Mouse (Mus musculus): ENCODE results near the gene Clec18a.

DNA sequence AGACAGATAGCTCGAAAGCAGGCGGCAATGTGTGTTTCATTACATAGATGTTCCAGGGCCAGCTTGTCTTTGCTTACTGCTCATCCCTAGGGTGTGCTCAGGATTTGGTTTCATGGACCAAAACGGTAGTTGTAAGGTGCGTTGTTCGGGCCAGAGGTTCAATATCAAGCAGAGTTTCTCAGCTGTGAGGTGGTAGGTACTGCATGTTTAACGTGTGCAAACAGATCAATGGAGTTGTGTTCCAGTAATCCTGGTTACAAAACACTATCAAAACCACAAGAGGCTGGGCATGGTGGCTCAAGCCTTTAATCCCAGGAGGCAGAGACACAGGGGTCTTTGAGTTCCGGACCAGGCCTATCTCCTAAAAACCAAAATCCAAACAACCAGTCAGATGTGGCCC, 43.1 kb downstream of the Clec18a start:
- TF ChIP-seq USF1 (IDR thresholded peaks at IDR 0.05; ENCODE audit: low read depth, low read length) (no peak), POLR2A (IDR thresholded peaks at IDR 0.05; ENCODE audit: control insufficient read depth in 1 of 2, insufficient read depth in 1 of 2, low read depth in 1 of 2, low read length in 2 of 2, poor library complexity in 1 of 2) (no peak; a peak in 1 of 4 replicates), GATA1 (IDR thresholded peaks at IDR 0.05; ENCODE audit: low read depth, low read length) (no peak), MAX (IDR thresholded peaks at IDR 0.05; ENCODE audit: low read length) (no peak), EP300 (IDR thresholded peaks at IDR 0.05; ENCODE audit: low read depth in 1 of 2, low read length in 2 of 2) (no peak), TAL1 (IDR thresholded peaks at IDR 0.05; ENCODE audit: low read length) (no peak), CTCF (IDR thresholded peaks at IDR 0.05 in 2 of 3, conservative IDR thresholded peaks at IDR 0.05 in 1 of 3; ENCODE audit: control insufficient read depth in 1 of 3, insufficient read depth in 1 of 3, low read depth in 2 of 3, low read length in 3 of 3, poor library complexity in 1 of 3, severe bottlenecking in 1 of 3) (no peak), ZC3H11A (IDR thresholded peaks at IDR 0.05; ENCODE audit: low read depth, low read length) (no peak), USF2 (IDR thresholded peaks at IDR 0.05; ENCODE audit: borderline replicate concordance in 1 of 2, insufficient read depth in 1 of 2, low read depth in 1 of 2, low read length in 2 of 2) (no peak), RCOR1 (IDR thresholded peaks at IDR 0.05; ENCODE audit: low read depth, low read length) (no peak), TBP (IDR thresholded peaks at IDR 0.05; ENCODE audit: low read depth, low read length) (no peak)

Data from MEL (cell line).